Mouse (Mus musculus) erythroblast, adult 5-6 weeks (primary cell): ENCODE data around the gene Reg4. TPM values are rescaled to one million over a fixed set of nuclear protein-coding genes. Genes with fewer than 3 reads are reported as not detected.
A peak's percentile ranks its signal among the peaks of the same experiment; 100 is the strongest.

Experiments
- ATAC-seq: replicated peaks from 2 replicates; pipeline ENCODE4 v1.8.0; 2016; ENCODE audit warnings: moderate number of reproducible peaks, mild to moderate bottlenecking, moderate TSS enrichment, inconsistent platforms; ENCODE audit not compliant: poor library complexity, low FRiP score, severe bottlenecking
- total RNA-seq, 2 experiments: library from RNA; stranded (forward) in 1 of 2; stranded (reverse) in 1 of 2; fragments of 150-400 nt in 1 of 2; fragments of 200-764, 138-1000 nt in 1 of 2; gene quantifications; 2 replicates each; pipeline versions ENCODE4 v1.2.3 to v1.2.4; 2015 to 2017; ENCODE audit warnings: low replicate concordance in 2 of 2

Reg4 gene
- total RNA-seq (2015; ENCODE audit: low replicate concordance): not detected in 2 replicates
- not detected in 2 replicates for total RNA-seq (2017; ENCODE audit: low replicate concordance)

- ATAC-seq: no peak
Observed at GRCm38 (mm10) chr3:98221856-98222255, at the start of gene Reg4. Gene Reg4, plus strand, starts transcription at chr3:98222156.

- ATAC-seq: no peak
Observed at GRCm38 (mm10) chr3:98178340-98178739, 43.6 kb upstream of the Reg4 start.

GRCm38 (mm10) chr3:98180805-98181204, 41.2 kb upstream of the Reg4 start:
- no peak for ATAC-seq

DNA sequence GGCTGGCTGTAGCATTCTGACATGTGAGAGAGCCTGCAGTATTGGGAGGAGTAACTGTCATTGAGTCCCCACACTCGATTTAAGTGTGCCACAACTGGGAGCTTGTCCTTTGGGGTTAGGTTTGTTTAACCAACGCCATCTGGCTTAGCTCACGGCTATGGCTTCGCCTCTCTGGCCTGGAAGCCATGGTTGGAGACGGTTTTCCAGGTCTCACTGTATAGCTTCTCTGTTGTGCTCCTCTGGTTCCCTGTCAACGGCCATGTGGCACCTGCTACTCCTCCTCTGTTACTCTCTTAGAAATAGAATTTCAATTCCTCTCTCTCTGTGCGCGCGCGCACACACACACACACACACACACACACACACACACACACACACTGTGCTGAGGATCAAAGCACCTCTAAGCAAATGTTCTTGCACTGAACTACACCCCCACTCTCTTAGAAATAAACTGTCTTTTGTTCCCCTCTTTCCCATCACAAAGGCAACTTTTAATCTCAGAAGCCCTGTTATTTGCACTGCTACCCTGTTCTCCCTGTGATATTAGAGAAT, 36.7 kb upstream of the Reg4 start:
- ATAC-seq: no peak

GRCm38 (mm10) chr3:98187777-98188176, 34.2 kb upstream of the Reg4 start:
- no peak for ATAC-seq

GRCm38 (mm10) chr3:98197711-98198532, 24.0 kb upstream of the Reg4 start:
- ATAC-seq: no peak

DNA sequence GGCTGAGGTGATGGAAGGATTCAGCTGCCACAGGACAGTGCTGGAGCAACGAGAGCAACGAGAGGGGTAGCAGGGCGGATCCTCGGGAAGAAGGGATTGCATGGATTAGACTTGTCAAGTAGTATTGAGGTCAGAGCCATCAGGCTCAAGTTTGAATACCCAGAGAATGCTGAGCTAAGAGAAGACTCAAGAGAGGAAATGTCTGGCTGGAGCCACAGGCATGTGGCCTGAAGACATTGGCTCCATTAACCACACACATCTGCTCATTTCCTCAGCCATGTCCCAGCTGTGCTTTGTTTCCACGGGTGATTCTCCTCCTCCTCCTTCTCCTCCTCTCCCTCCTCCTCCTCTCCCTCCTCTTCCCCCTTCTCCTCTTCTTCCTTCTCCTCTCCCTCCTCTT, 22.2 kb upstream of the Reg4 start:
- ATAC-seq: no peak

- ATAC-seq: no peak
Observed at GRCm38 (mm10) chr3:98203282-98203681, 18.7 kb upstream of the Reg4 start.

- ATAC-seq: no peak
Observed at GRCm38 (mm10) chr3:98206977-98207376, 15.0 kb upstream of the Reg4 start.

DNA sequence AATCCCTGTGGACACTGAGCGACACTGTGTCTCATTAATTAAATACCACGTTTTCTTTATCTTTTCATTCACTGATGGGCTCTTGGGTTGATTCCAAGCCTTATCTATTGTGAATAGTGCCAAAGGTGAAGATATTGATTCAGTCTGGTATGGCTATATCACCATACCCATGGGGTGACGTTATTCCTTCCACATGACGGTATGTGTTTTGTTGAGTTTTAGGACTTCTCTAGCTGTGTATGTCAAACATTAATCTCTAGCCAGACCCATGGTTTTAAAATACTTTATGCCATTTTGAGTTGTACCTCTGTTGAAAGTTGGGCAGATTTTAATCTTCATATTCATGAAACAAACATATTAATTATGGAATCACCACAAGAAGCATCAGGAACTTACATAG, 12.8 kb upstream of the Reg4 start:
- ATAC-seq: no peak

DNA sequence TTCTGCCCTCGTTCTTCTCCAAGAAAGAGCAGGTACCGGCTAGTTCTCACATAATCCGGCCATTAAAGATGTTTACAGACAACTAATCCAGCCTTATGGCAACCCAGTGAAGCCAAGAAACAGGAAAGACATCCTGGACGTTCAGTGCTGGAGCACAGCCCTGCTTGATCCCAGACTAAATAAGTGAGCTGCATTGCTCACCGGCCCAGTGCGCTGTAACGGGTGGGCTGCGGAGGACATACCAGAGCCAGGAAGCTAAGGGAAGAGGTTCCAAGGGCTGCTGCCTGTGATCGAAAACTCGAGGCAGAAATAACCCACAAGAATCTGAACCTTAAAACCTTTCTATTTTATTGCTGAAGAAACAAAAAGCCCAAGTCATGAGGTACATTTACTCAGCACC, 11.1 kb upstream of the Reg4 start:
- ATAC-seq: no peak

DNA sequence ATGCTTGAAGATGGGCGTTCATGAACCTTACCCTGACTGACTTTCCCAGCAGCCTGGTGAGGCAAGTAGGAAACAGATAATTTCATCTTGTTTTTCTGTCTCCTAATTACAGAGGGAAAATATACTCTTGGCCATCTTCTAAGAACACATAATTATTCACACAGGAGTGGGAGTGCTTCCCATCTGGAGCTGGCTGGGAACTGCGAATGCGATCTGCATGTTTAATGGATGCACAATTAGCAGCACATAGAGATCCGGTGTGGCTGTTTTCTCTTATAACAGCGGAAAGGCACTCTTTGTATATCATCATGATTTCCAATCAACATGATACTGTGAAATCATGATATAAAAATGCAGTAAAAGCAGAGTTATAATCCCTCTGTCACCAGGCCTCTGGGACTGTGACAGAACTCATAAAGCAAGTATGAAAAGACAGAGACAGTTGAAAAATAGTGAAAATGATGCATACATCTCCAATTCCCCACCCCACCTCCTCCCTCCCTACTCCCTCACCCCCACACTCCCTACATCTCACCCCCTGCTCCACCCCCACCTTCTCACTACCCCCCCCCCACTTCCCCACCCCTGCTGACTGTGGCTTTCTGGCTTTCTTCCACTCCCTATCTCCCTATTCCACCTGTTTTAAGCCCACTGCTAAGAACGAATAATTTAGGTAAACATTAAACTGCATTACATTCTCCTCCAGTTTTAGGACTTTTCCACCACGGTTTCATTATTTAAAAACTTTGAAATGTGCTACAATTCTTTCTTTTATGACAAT, 10.5 kb upstream of the Reg4 start:
- no peak for ATAC-seq

DNA sequence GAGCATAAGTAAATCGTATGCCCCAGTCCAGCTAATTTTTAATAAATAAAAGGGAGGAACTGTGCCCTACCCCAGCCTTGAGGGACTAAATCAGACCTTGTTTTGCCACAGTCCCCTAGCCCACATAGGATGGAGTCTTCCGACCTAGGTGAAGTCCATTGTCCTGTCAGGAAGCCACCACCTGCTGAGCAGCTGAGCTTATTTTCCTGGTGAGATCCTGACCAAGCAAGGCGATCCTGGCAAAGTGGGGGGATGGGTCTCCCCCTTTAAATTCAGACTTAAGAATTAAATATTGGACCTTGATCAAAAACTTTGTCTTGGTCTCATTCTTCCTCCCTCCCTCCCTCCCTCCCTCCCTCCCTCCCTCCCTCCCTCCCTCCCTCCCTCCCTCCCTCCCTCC, 5.7 kb upstream of the Reg4 start:
- ATAC-seq: no peak

- no peak for ATAC-seq
Observed at GRCm38 (mm10) chr3:98223263-98223662, 1.3 kb downstream of the Reg4 start.

- no peak for ATAC-seq
Observed at GRCm38 (mm10) chr3:98223783-98224580, 2.0 kb downstream of the Reg4 start.

GRCm38 (mm10) chr3:98224975-98225374, 3.0 kb downstream of the Reg4 start:
- ATAC-seq: no peak

DNA sequence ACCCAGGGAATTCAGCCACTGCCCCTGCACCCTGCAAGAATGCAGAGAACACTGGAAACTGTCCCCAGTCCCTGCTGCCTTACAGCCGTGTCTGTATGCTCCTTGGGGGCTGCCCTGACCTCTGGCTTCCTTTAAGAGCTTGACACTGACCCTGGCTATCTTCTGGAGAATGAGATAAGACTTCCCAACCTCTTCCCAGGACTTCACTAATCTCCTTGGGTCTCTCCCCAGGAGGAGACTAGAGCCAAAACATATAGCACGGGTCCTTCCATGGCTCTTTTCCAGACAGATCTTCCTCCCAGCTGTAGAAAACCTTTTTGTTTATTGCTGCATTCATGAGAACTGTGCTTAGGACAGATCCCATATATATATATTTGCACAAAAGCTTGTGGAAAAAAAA, 3.8 kb downstream of the Reg4 start:
- ATAC-seq: no peak

- ATAC-seq: peak; percentile 87
Observed at GRCm38 (mm10) chr3:98226988-98227610, 5.1 kb downstream of the Reg4 start.

DNA sequence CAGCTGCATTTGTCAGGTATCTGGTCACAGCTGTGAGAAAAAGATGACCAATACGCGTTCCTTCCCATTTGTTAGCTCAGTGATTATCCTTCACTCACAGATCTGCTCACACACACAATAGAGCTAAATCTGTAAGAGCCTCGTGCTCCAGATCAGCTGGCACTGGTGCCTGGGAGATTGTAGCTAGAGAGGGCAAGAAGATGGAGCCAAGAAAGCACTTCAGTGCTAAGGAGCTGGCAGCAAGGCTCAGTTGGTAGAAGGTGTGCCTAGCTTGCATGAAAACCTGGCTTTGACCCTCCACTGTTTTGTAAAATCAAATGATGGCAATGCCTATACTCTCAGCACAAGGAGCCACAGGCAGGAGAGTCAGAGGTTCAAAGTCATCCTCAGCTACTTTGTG, 5.8 kb downstream of the Reg4 start:
- no peak for ATAC-seq

GRCm38 (mm10) chr3:98229943-98230342, 8.0 kb downstream of the Reg4 start:
- ATAC-seq: no peak
